ENCODE assay signal across 10 mouse cellular contexts in the genomic region with DNA sequence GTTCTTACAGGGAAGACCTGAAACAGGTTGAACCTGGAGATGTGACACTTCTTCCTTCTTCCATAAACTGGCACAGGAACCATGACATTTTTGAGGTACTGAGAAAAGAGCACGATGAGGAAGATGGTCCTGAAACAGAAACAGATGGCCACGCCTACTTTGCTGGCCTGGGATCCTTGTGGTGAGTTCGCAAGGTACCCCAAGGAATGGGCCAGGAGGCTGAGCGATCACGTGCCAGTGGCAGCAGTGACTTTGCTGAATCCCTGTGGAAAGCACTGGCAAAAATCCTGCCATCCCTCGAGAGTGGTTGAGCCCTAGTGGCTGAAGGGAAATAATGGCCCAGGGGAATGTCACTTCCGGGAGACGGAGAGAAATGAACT. TPM values are rescaled to one million over a fixed set of nuclear protein-coding genes. Genes with fewer than 3 reads are reported as not detected.
DNase-seq lines count a peak whose midpoint lies in the region; ATAC-seq and TF ChIP-seq lines count a peak whose summit lies in the region.
"Had no signal": no experiment of that assay in that cellular context is flagged by ENCODE, and none has a peak within 500 bp of the region (broad histone marks: within the 10 kb centered on the region; RNA-seq: fewer than 3 reads in every experiment).

No protein-coding gene starts in this region.

- H3K4me1 ChIP-seq in liver, embryonic 11.5 days (replicated peaks; ENCODE audit: control insufficient read depth, insufficient read depth, low read length): no peaks in the 10 kb centered on the region; the same call in none of the 2 replicates
- no peaks in the 10 kb centered on the region for H3K4me1 ChIP-seq in forebrain, embryonic 11.5 days (replicated peaks; ENCODE audit: control insufficient read depth, insufficient read depth, low read length)
- H3K4me1 ChIP-seq in limb, embryonic 14.5 days (ENCODE audit: control insufficient read depth, insufficient read depth, low read length): no peaks in the 10 kb centered on the region
- peaks cover 10% of the 10 kb centered on the region; the same call in 1 of the 2 replicates for H3K4me1 ChIP-seq in neural tube, embryonic 15.5 days
- H3K4me1 ChIP-seq in cerebellum, adult 2 months (ENCODE audit: control insufficient read depth, insufficient read depth, low read length): no peaks in the 10 kb centered on the region

- H3K27ac ChIP-seq in liver, embryonic 11.5 days (ENCODE audit: low read depth, low read length): no peak overlapping the region
- H3K27ac ChIP-seq in forebrain, embryonic 11.5 days (ENCODE audit: low read depth, low read length): no peak overlapping the region
- no peak overlapping the region for H3K27ac ChIP-seq in limb, embryonic 14.5 days (replicated peaks; ENCODE audit: low read depth, low read length)
- no peak overlapping the region for H3K27ac ChIP-seq in neural tube, embryonic 15.5 days (replicated peaks)
- H3K27ac ChIP-seq in cerebellum, adult 2 months (ENCODE audit: insufficient read depth, low read length): no peak overlapping the region

- H3K9ac ChIP-seq in liver, embryonic 11.5 days (ENCODE audit: low read depth, low read length): no peak overlapping the region
- H3K9ac ChIP-seq in forebrain, embryonic 11.5 days (ENCODE audit: low read length): no peak overlapping the region
- no peak overlapping the region for H3K9ac ChIP-seq in limb, embryonic 14.5 days (ENCODE audit: low read depth, low read length, severe bottlenecking)
- H3K9ac ChIP-seq in neural tube, embryonic 15.5 days (replicated peaks): no peak overlapping the region

- no peak for DNase-seq in liver, embryonic 11.5 days (ENCODE audit: low spot score)
- DNase-seq in liver: no peak
- DNase-seq in forebrain, embryonic 11.5 days (ENCODE audit: low spot score): no peak
- DNase-seq in limb, embryonic 14.5 days (ENCODE audit: low spot score): no peak
- DNase-seq in layer of hippocampus, adult 8-10 months (ENCODE audit: low spot score in 2 of 2): no peak
- DNase-seq in cerebellum, adult 2 months: no peak
- DNase-seq: gastrocnemius, postnatal 10 days had no signal

- WGBS in liver, embryonic 11.5 days: 37% methylated on average over 8 of the region's 8 CpGs
- 46% methylated on average over 8 of the region's 8 CpGs for WGBS in forebrain, embryonic 11.5 days
- 46% methylated on average over 8 of the region's 8 CpGs for WGBS in limb, embryonic 14.5 days
- WGBS in neural tube, embryonic 15.5 days: 37% methylated on average over 8 of the region's 8 CpGs
- WGBS in cerebellum, adult 2 months: 31% methylated on average over 8 of the region's 8 CpGs

- ATAC-seq in liver, embryonic 11.5 days (replicated peaks; ENCODE audit: low FRiP score): no peak
- peak; percentile 15; the same call in 1 of the 2 replicates for ATAC-seq in forebrain, embryonic 11.5 days (replicated peaks; ENCODE audit: low FRiP score)
- no peak for ATAC-seq in limb, embryonic 14.5 days (ENCODE audit: low FRiP score, low read depth)
- no peak for ATAC-seq in neural tube, embryonic 15.5 days (ENCODE audit: low FRiP score)
- no peak for ATAC-seq in activated CD4-positive, CD25-positive, alpha-beta regulatory T cell, adult 4 months
- ATAC-seq: Patski had no signal

- no peaks in the 10 kb centered on the region for H3K36me3 ChIP-seq in liver, embryonic 11.5 days (ENCODE audit: control insufficient read depth, insufficient read depth, low read length)
- no peaks in the 10 kb centered on the region for H3K36me3 ChIP-seq in forebrain, embryonic 11.5 days (ENCODE audit: control insufficient read depth, insufficient read depth, low read length)
- no peaks in the 10 kb centered on the region for H3K36me3 ChIP-seq in limb, embryonic 14.5 days (ENCODE audit: control insufficient read depth, insufficient read depth, low read length)
- H3K36me3 ChIP-seq in neural tube, embryonic 15.5 days: no peaks in the 10 kb centered on the region

- H3K4me3 ChIP-seq in liver, embryonic 11.5 days (ENCODE audit: low read depth, low read length): peak overlapping the region; percentile 27; the same call in 1 of the 2 replicates
- H3K4me3 ChIP-seq in forebrain, embryonic 11.5 days (ENCODE audit: low read depth, low read length): no peak overlapping the region
- no peak overlapping the region for H3K4me3 ChIP-seq in limb, embryonic 14.5 days (replicated peaks; ENCODE audit: low read length)
- no peak overlapping the region for H3K4me3 ChIP-seq in neural tube, embryonic 15.5 days (replicated peaks)
- H3K4me3 ChIP-seq in cerebellum, adult 2 months (replicated peaks; ENCODE audit: insufficient read depth, low read depth, low read length): no peak overlapping the region

- H3K9me3 ChIP-seq in liver, embryonic 11.5 days (ENCODE audit: control insufficient read depth, low read length): no peaks in the 10 kb centered on the region
- no peaks in the 10 kb centered on the region for H3K9me3 ChIP-seq in forebrain, embryonic 11.5 days (ENCODE audit: control insufficient read depth, low read length)
- H3K9me3 ChIP-seq in limb, embryonic 14.5 days (ENCODE audit: control insufficient read depth, low read length): no peaks in the 10 kb centered on the region
- H3K9me3 ChIP-seq in neural tube, embryonic 15.5 days (replicated peaks): no peaks in the 10 kb centered on the region

- no peak for TF ChIP-seq POLR2A in limb, embryonic 14.5 days (IDR thresholded peaks at IDR 0.05; ENCODE audit: borderline replicate concordance, extremely low read depth, insufficient read depth, insufficient read length)
- TF ChIP-seq POLR2A in cerebellum, adult 2 months (IDR thresholded peaks at IDR 0.05; ENCODE audit: borderline replicate concordance, insufficient read depth, low read length): no peak

- peak overlapping the region; percentile 61 for H3K4me2 ChIP-seq in liver, embryonic 11.5 days
- peak overlapping the region; percentile 39; the same call in 1 of the 2 replicates for H3K4me2 ChIP-seq in forebrain, embryonic 11.5 days (ENCODE audit: low read depth, low read length, severe bottlenecking)
- 0 out of 2 replicates have a peak overlapping the region, but pooled peaks have one; percentile 30 for H3K4me2 ChIP-seq in limb, embryonic 14.5 days (replicated peaks; ENCODE audit: low read depth, low read length, severe bottlenecking)
- H3K4me2 ChIP-seq in neural tube, embryonic 15.5 days: peak overlapping the region; percentile 40

- TF ChIP-seq CTCF in cerebellum, adult 2 months (IDR thresholded peaks at IDR 0.05; ENCODE audit: borderline replicate concordance, insufficient read depth, low read depth, low read length): no peak

- H3K27me3 ChIP-seq in liver, embryonic 11.5 days (replicated peaks; ENCODE audit: control insufficient read depth, insufficient read depth, low read length): no peaks in the 10 kb centered on the region
- H3K27me3 ChIP-seq in forebrain, embryonic 11.5 days (ENCODE audit: control insufficient read depth, insufficient read depth, low read length): no peaks in the 10 kb centered on the region
- no peaks in the 10 kb centered on the region for H3K27me3 ChIP-seq in limb, embryonic 14.5 days (ENCODE audit: control insufficient read depth, insufficient read depth, low read length)
- H3K27me3 ChIP-seq in neural tube, embryonic 15.5 days (replicated peaks): no peaks in the 10 kb centered on the region
- no peaks in the 10 kb centered on the region for H3K27me3 ChIP-seq in cerebellum, adult 2 months (ENCODE audit: control insufficient read depth, insufficient read depth, low read length)

RNA-seq across cellular contexts. Expression of gene Slc23a4, which starts 32.4 kb away (rescaled TPM):
- polyA plus RNA-seq in liver, embryonic 11.5 days (2014; fragmentation: Nextera tagmentation; extraction: Ambion mirVana): 0.71 and 0.86 TPM in 2 replicates
- 0.16 and 0.51 TPM in 2 replicates for polyA plus RNA-seq in forebrain, embryonic 11.5 days (2014; fragmentation: Nextera tagmentation; extraction: Ambion mirVana)
- polyA plus RNA-seq in limb, embryonic 14.5 days (2012; rRNA removed): 1.9 and 2.1 TPM in 2 replicates
- 0.44 and 0.73 TPM in 2 replicates for polyA plus RNA-seq in limb, embryonic 14.5 days (2014; fragmentation: Nextera tagmentation; extraction: Ambion mirVana)
- 0.42 and 2.1 TPM in 2 replicates for polyA plus RNA-seq in neural tube, embryonic 15.5 days (2015; fragmentation: Nextera tagmentation; extraction: Ambion mirVana)
- total RNA-seq in layer of hippocampus, adult 8-10 months (2022): 1 to 10 TPM in 3 of 4 experiments, under 1 TPM in 1; 0.87 to 1.6 (median 1.2) TPM
- polyA plus RNA-seq in activated CD4-positive, CD25-positive, alpha-beta regulatory T cell, adult 4 months (2017; shearing (Covaris generic)): under 1 TPM; 0.43 to 0.63 TPM
- 0.46 and 0.70 TPM in 2 replicates for polyA plus RNA-seq in cerebellum, adult 2 months (2012; rRNA removed)

RNA-seq across cellular contexts. Expression of gene Stra8, which starts 35.9 kb away (rescaled TPM):
- polyA plus RNA-seq in liver, embryonic 11.5 days (2014; fragmentation: Nextera tagmentation; extraction: Ambion mirVana): not detected in 2 replicates
- polyA plus RNA-seq in forebrain, embryonic 11.5 days (2014; fragmentation: Nextera tagmentation; extraction: Ambion mirVana): not detected in 2 replicates
- 0.05 TPM in 1 of 2 replicates, not detected in the other for polyA plus RNA-seq in limb, embryonic 14.5 days (2012; rRNA removed)
- not detected in 2 replicates for polyA plus RNA-seq in limb, embryonic 14.5 days (2014; fragmentation: Nextera tagmentation; extraction: Ambion mirVana)
- not detected in 2 replicates for polyA plus RNA-seq in neural tube, embryonic 15.5 days (2015; fragmentation: Nextera tagmentation; extraction: Ambion mirVana)
- total RNA-seq in layer of hippocampus, adult 8-10 months (2022): not detected
- polyA plus RNA-seq in activated CD4-positive, CD25-positive, alpha-beta regulatory T cell, adult 4 months (2017; shearing (Covaris generic)): under 1 TPM in 1 of 2 experiments, not detected in 1; 0.28 TPM
- polyA plus RNA-seq in cerebellum, adult 2 months (2012; rRNA removed): not detected in 2 replicates
- total RNA-seq: gastrocnemius, postnatal 10 days had no signal
- polyA plus RNA-seq: Patski had no signal

RNA-seq across cellular contexts. Expression of gene Wdr91, which starts 45.2 kb away (rescaled TPM):
- polyA plus RNA-seq in liver, embryonic 11.5 days (2014; fragmentation: Nextera tagmentation; extraction: Ambion mirVana): 15.5 and 19.3 TPM in 2 replicates
- 12.3 and 12.9 TPM in 2 replicates for polyA plus RNA-seq in forebrain, embryonic 11.5 days (2014; fragmentation: Nextera tagmentation; extraction: Ambion mirVana)
- polyA plus RNA-seq in limb, embryonic 14.5 days (2012; rRNA removed): 22.2 TPM in 2 replicates
- polyA plus RNA-seq in limb, embryonic 14.5 days (2014; fragmentation: Nextera tagmentation; extraction: Ambion mirVana): 9.6 and 11.3 TPM in 2 replicates
- 13.4 and 15.1 TPM in 2 replicates for polyA plus RNA-seq in neural tube, embryonic 15.5 days (2015; fragmentation: Nextera tagmentation; extraction: Ambion mirVana)
- 10 to 100 TPM; 35.0 to 38.8 (median 37.4) TPM for total RNA-seq in layer of hippocampus, adult 8-10 months (2022)
- polyA plus RNA-seq in activated CD4-positive, CD25-positive, alpha-beta regulatory T cell, adult 4 months (2017; shearing (Covaris generic)): 10 to 100 TPM; 17.8 to 22.1 TPM
- 26.7 and 28.0 TPM in 2 replicates for polyA plus RNA-seq in cerebellum, adult 2 months (2012; rRNA removed)
